Mouse (Mus musculus): ENCODE results near the gene Stx8.

Gene Stx8

DNA sequence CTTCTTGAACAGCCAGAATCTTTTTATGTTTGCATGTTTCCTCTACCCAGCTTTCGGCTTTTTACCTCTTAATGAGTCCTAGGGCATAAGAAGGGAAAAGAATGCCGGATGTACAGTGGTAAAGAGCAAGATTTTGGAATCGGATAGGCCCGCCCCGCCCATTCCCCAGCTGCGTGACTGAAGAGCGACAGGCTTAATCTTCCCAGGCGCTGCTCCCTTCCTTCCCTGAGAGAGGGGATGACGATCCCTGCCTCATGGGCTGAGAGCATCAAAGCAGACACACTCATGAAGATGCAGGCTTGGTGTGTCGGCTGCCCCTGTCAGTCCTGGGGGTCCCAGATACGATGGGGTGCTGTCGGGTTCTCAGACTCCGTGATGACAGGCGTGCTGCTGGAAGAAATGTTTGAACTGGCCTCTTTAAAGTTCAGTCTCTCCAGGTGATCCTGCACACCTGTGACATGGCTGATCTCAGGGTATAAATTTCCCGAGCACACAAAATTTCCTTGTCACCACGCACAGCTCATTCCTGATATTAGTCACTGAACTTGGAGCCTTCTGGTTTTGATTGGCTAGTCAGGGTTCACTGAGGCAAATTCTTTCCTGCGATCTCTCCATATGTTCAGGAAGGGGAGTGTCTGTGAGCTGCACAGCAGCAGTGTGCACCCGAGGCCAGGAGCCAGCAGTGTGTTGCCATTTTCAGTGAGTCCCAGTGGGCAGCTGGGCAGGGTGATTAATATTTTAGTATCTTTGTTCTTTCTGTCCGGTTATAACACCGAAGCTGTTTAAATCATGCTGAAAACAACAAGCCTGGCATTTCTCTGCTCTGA lies 70.4 kb downstream of the Stx8 start:
- no peak for DNase-seq (ENCODE audit: low spot score in 2 of 2)

GRCm38 (mm10) chr11:68037093-68037492 lies 71.1 kb downstream of the Stx8 start:
- DNase-seq (ENCODE audit: low spot score in 2 of 2) = no peak

DNA sequence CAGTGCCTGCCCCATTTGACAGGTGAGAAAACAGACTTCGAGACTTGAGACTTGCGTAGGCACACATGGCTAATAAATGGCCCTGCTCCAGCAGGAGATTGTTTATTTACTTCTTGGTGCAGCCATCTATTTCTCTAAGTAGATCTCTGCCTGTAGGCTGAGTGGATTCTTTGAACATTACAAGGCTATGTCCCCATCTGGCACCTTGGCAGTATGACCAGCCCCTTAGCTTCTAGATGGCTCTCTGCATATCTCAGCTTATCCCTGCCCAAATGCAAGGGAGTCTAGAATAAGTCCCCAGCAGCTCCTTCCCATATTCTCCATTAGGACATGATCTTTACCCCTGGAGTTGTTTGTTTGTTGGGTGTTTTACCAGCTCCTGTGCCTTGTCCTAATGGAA lies 72.1 kb downstream of the Stx8 start:
- DNase-seq (ENCODE audit: low spot score in 2 of 2) = no peak

DNA sequence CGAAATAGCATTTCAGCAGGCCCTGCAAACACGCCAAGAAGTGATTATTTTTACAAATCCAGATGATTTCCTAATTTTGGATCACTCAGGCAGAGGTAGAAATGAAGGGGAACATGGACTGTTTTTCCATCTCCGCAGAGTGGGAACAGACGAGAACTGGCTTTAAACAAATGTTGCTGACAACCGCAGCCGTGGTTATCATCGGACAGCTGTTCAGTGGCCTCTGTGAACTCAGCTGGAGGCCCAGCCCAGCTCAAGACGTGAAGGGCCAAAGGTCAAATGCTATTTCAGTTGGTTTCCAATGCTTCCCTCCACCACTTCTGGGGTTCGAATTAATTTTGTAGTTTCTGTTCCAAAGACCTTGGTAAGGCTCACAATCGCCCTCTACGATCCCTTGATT lies 78.2 kb downstream of the Stx8 start:
- no peak for DNase-seq (ENCODE audit: low spot score in 2 of 2)

- no peak for DNase-seq (ENCODE audit: low spot score in 2 of 2)
Measured at GRCm38 (mm10) chr11:68046916-68047315, 80.9 kb downstream of the Stx8 start.

DNA sequence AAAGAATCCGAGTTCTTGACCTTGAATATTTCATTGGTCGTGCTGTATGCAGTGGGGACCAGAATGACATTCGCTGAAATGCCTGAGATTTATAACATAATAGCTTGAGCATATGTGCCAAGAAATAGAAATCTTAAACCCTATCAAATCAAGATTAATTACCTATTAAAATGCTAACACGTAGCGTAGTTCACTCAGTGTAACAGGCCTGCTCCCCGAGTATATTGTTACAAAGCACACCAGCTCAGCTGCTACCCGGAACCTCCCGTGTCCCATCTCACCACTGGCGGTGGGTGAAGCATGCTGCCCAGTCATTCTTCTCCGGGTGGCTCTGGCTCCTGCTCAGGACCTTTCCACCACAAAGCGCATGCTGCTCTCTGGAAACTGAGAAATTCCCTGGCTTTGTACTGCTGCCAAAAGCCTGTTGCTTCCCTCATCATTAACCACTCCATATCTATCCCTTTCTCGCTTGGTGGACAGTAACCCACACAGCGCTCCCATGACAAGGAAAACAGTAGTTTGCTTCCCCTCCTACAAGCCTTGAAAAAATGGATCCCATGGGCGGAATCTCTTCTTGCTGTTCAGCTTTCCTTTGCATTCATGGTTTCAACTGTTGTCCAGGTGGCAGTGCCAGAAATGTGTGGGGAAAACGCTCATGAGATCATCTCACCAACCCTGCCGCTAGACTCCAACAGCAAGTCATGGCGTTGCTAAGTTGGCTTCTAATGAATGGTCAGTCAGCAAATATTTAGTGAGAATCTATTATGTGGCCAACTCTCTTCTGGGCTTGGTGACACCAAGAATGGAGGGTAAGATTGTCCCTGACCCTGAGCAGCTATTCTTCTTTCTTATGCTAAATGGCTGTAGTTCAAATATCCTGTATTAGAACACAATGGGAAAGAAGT lies 83.5 kb downstream of the Stx8 start:
- DNase-seq (ENCODE audit: low spot score in 2 of 2) = no peak

DNA sequence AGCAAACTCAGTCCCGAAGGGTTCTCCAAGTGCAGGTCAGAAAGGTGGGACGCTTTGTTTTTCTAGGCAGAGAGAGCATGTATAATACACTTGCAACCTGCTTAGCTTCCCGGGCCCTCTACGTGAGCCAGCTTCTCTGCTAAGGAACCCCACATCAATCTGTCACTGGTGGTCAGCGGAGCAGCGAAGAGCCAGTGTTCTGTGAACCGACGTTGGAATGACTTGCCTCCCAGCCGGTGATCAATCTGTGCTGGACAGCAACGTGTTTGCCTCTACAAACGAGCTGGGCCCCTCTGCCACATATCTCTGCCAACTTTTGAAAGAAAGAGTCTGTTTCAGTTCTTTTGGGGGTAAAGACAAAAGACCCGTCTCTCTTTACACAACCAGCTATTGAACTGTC lies 84.7 kb downstream of the Stx8 start:
- no peak for DNase-seq (ENCODE audit: low spot score in 2 of 2)

GRCm38 (mm10) chr11:68051305-68051704 lies 85.3 kb downstream of the Stx8 start:
- DNase-seq (ENCODE audit: low spot score in 2 of 2) = no peak

- no peak for DNase-seq (ENCODE audit: low spot score in 2 of 2)
Measured at GRCm38 (mm10) chr11:68058466-68059201, 92.6 kb downstream of the Stx8 start.

GRCm38 (mm10) chr11:68060651-68061050 lies 94.7 kb downstream of the Stx8 start:
- DNase-seq (ENCODE audit: low spot score in 2 of 2) = no peak

DNA sequence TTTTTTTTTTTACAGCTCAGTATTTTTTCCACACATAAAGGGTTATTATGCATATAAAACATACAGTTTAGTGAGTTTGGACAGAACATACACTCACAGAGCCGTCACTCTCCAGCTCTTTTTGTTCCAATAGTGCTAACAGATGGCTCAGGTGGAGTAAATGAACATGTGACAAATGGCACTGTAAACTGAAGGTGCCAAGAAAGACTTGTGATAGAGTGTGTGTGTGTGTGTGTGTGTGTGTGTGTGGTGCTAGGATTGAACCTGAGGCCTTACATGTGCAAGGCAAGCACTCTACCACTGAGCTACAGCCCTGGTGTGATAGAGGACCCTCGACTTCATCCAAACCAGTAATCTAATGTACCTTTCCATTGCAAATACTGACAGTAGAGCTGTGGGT lies 96.1 kb downstream of the Stx8 start:
- DNase-seq (ENCODE audit: low spot score in 2 of 2) = no peak

DNA sequence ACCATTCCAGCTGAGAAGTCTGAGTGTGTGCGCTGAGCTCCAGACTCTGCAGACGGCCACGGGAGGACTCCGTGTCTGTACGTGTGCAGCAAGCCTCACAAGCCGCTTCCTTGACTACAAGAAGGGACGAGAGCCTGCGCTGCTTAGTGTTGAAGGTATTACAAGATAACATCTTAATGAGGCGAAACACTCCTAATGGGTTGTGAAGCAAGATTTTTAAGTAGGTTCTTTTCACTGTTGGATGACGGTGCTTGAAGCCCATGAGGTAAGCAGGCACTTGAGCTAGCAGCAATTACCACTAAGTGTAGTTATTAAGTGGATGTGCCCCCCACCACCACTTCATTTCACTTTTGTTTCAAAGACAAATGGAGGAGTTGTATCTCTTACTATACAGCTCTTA lies 101.8 kb downstream of the Stx8 start:
- no peak for DNase-seq (ENCODE audit: low spot score in 2 of 2)

- DNase-seq (ENCODE audit: low spot score in 2 of 2) = no peak
Measured at GRCm38 (mm10) chr11:68070086-68070485, 104.1 kb downstream of the Stx8 start.

GRCm38 (mm10) chr11:68071836-68072235 lies 105.8 kb downstream of the Stx8 start:
- DNase-seq (ENCODE audit: low spot score in 2 of 2) = no peak

- DNase-seq (ENCODE audit: low spot score in 2 of 2) = no peak
Measured at GRCm38 (mm10) chr11:68072597-68073210, 106.7 kb downstream of the Stx8 start.

GRCm38 (mm10) chr11:68074686-68075085 lies 108.7 kb downstream of the Stx8 start:
- no peak for DNase-seq (ENCODE audit: low spot score in 2 of 2)

- DNase-seq (ENCODE audit: low spot score in 2 of 2) = no peak
Measured at GRCm38 (mm10) chr11:68075331-68075730, 109.3 kb downstream of the Stx8 start.

- DNase-seq (ENCODE audit: low spot score in 2 of 2) = no peak
Measured at GRCm38 (mm10) chr11:68079756-68080155, 113.8 kb downstream of the Stx8 start.

GRCm38 (mm10) chr11:68080999-68081398 lies 115.0 kb downstream of the Stx8 start:
- DNase-seq (ENCODE audit: low spot score in 2 of 2) = no peak

DNA sequence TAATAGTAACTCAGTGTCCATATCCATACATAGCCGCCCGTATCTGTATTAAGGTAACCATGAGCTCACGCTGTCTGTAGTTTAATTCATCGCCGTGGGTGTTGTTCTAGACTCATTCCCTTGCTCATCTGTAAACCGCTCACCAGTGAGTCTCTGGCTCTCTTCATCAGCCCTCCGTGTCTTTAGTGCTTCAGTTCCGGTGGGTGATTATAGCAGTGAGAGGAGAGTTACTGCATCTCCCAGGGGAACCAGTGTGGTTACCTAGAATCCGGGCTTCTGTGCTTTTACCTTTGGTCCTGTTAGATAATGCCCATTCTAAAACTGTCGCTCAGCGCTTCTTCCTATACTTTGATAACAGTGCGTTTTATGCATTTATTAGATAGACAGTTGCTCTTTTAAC lies 116.8 kb downstream of the Stx8 start:
- DNase-seq (ENCODE audit: low spot score in 2 of 2) = no peak

GRCm38 (mm10) chr11:68083562-68083961 lies 117.6 kb downstream of the Stx8 start:
- no peak for DNase-seq (ENCODE audit: low spot score in 2 of 2)

DNA sequence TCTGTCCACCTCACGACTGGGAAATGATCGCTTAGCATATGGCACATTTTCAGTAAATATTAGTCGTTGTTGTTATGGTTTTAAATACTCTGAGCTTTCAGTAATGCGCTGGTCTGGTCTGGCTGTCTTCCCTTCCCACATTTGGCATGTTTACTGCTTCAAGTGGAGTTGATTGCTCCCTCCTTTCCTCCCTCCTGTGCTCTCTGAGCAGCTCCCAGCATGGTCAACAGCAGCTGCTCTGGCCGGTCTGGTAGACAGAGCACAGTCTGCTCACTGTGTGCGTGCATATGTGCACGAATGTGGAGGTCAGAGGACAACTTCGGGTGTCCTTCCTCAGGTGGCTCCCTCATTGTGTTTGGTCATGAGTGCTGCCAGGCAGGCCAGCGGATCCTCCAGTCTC lies 120.2 kb downstream of the Stx8 start:
- no peak for DNase-seq (ENCODE audit: low spot score in 2 of 2)

Data from frontal cortex, postnatal 14 days (tissue).